Mouse (Mus musculus) limb, embryonic 13.5 days (tissue): Measurements from ENCODE around the gene Atp5mpl. TPM values are rescaled to one million over a fixed set of nuclear protein-coding genes. Genes with fewer than 3 reads are reported as not detected.

ENCODE experiments used
- ATAC-seq: fragments of 200-750 bp; cut with Nextera tagmentation; 2 replicates; pipeline ENCODE4 v1.8.0; 2017; ENCODE audit warnings: low read depth, moderate number of reproducible peaks, moderate TSS enrichment; ENCODE audit not compliant: low FRiP score
- H3K27ac ChIP-seq: fragments of 300-500 bp; sonication (generic); 2 replicates; pipeline ENCODE4 v1.5.1; 2015; ENCODE audit warnings: inconsistent platforms, mild to moderate bottlenecking, moderate library complexity
- H3K27me3 ChIP-seq: fragments of 300-500 bp; sonication (generic); 2 replicates; pipeline ENCODE4 v1.6.1; 2015; ENCODE audit warnings: mild to moderate bottlenecking, inconsistent platforms
- H3K36me3 ChIP-seq: fragments of 300-500 bp; sonication (generic); 2 replicates; pipeline ENCODE4 v1.6.1; 2015; ENCODE audit warnings: inconsistent platforms, mild to moderate bottlenecking, moderate library complexity
- H3K4me1 ChIP-seq: fragments of 300-500 bp; sonication (generic); 2 replicates; pipeline ENCODE4 v1.6.1; 2015; ENCODE audit warnings: inconsistent platforms
- H3K4me2 ChIP-seq: fragments of 300-500 bp; sonication (generic); replicated peaks from 2 replicates; pipeline ENCODE4 v1.6.1; 2015; ENCODE audit warnings: inconsistent platforms, mild to moderate bottlenecking, moderate library complexity
- H3K4me3 ChIP-seq: fragments of 300-500 bp; sonication (generic); 2 replicates; pipeline ENCODE4 v1.5.1; 2015; ENCODE audit warnings: moderate library complexity, mild to moderate bottlenecking, inconsistent platforms
- H3K9ac ChIP-seq: fragments of 300-500 bp; sonication (generic); 2 replicates; pipeline ENCODE4 v1.6.1; 2015; ENCODE audit warnings: mild to moderate bottlenecking, inconsistent platforms
- H3K9me3 ChIP-seq: fragments of 300-500 bp; sonication (generic); 2 replicates; pipeline ENCODE4 v1.6.1; 2016; ENCODE audit warnings: inconsistent platforms
- WGBS: fragments of 180-500 bp; shearing (Covaris S2); methylation state at CpG from one replicate; pipeline ENCODE4 v1.1.7; 2015; 5-methylcytosine and 5-hydroxymethylcytosine counted together
- polyA plus RNA-seq: library from polyadenylated mRNA; unstranded; fragments of >200 nt; fragmentation: Nextera tagmentation; extraction: Ambion mirVana; gene quantifications from 2 replicates; pipeline ENCODE4 v1.2.1, GENCODE M21; 2015

Atp5mpl gene
- polyA plus RNA-seq, 1 experiment from 2014 or later = 628 TPM

GRCm38 (mm10) chr12:111978274-111978673, 11.5 kb upstream of the Atp5mpl start:
- no peak overlapping the region for H3K4me3 ChIP-seq
- peaks cover 16% of the 10 kb centered on the region for H3K4me1 ChIP-seq
- no peak overlapping the region for H3K27ac ChIP-seq
- no peak overlapping the region for H3K4me2 ChIP-seq
- no peaks in the 10 kb centered on the region for H3K36me3 ChIP-seq
- WGBS = 74% methylated on average over 6 of the region's 6 CpGs
- H3K9me3 ChIP-seq = peaks cover under 1% of the 10 kb centered on the region; the same call in 1 of the 2 replicates
- ATAC-seq = no peak
- H3K9ac ChIP-seq = no peak overlapping the region
- H3K27me3 ChIP-seq = no peaks in the 10 kb centered on the region

GRCm38 (mm10) chr12:111977138-111977537, 10.4 kb upstream of the Atp5mpl start:
- peaks cover 4% of the 10 kb centered on the region; the same call in 1 of the 2 replicates for H3K9me3 ChIP-seq
- H3K9ac ChIP-seq = no peak overlapping the region
- peak overlapping the region; percentile 52; the same call in 1 of the 2 replicates for H3K27ac ChIP-seq
- no peak overlapping the region for H3K4me3 ChIP-seq
- 34% methylated on average over 6 of the region's 6 CpGs for WGBS
- peaks cover 16% of the 10 kb centered on the region for H3K4me1 ChIP-seq
- peak; percentile 64; the same call in 1 of the 2 replicates for ATAC-seq
- peak overlapping the region; percentile 19; the same call in 1 of the 2 replicates for H3K4me2 ChIP-seq
- H3K36me3 ChIP-seq = no peaks in the 10 kb centered on the region
- no peaks in the 10 kb centered on the region for H3K27me3 ChIP-seq

GRCm38 (mm10) chr12:111974578-111974977, 7.8 kb upstream of the Atp5mpl start:
- peaks cover 4% of the 10 kb centered on the region; the same call in 1 of the 2 replicates for H3K9me3 ChIP-seq
- no peak overlapping the region for H3K9ac ChIP-seq
- ATAC-seq = no peak
- peaks cover 16% of the 10 kb centered on the region for H3K4me1 ChIP-seq
- H3K4me3 ChIP-seq = no peak overlapping the region
- H3K36me3 ChIP-seq = no peaks in the 10 kb centered on the region
- 81% methylated on average over 6 of the region's 6 CpGs for WGBS
- no peak overlapping the region for H3K4me2 ChIP-seq
- no peaks in the 10 kb centered on the region for H3K27me3 ChIP-seq
- H3K27ac ChIP-seq = no peak overlapping the region

DNA sequence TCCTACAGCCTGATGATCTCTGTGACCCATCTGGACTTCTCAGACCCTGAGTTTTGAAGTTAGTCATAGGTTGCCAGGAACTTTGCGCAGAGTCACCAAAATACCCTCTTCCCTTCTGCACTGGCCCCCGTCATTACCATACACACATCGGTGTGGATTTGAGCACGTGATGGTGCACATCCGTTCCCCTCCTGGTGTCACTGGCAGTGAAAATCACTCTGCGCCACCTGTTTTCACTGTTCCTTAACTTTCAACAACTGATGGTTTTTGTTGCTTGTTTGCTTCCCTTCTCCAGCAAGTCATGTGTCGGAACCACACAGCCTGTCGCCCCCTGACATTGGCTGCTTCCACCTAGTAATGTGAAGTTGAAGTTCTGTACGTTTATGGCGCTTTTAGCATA, 5.7 kb upstream of the Atp5mpl start:
- H3K9ac ChIP-seq = no peak overlapping the region
- no peak overlapping the region for H3K4me2 ChIP-seq
- no peaks in the 10 kb centered on the region for H3K27me3 ChIP-seq
- H3K9me3 ChIP-seq = peaks cover 4% of the 10 kb centered on the region; the same call in 1 of the 2 replicates
- no peak for ATAC-seq
- no peak overlapping the region for H3K27ac ChIP-seq
- no peak overlapping the region for H3K4me3 ChIP-seq
- 89% methylated on average over 10 of the region's 10 CpGs for WGBS
- no peaks in the 10 kb centered on the region for H3K36me3 ChIP-seq
- H3K4me1 ChIP-seq = peaks cover 12% of the 10 kb centered on the region

DNA sequence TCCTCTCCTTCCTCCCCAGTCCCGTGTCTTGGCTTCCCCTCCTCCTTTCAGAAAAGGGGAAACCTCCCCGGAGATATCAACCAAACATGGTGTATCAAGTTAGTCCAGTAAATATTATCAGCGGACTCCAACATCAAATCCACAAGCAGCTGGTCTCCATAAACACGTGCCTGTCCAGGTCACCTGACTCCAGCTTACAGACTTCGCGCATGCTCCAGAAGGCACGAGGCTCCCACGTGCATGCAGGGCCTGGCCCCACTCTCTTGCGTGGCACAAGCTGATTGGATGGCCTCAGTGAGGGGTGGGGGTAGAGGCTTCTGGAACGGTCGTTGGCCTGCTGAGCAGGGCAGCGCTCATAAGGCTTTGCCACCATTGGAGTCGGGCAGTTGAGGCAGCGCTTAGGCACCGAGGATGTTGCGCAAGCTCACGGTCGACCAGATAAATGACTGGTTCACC, 4.5 kb upstream of the Atp5mpl start, which contains the start of gene Tdrd9:
TSS of gene Tdrd9 (plus strand) at position 329 of the 456 bp plus-strand sequence.
- Histone ChIP-seq H3K27me3 (no peaks in the 10 kb centered on the region), H3K9ac (no peak within 1 kb of the TSS), H3K4me2 (no peak within 1 kb of the TSS), H3K36me3 (no peaks in the 10 kb centered on the region), H3K4me3 (no peak within 1 kb of the TSS), H3K9me3 (peaks cover 4% of the 10 kb centered on the region; the same call in 1 of the 2 replicates), H3K27ac (no peak within 1 kb of the TSS), H3K4me1 (peaks cover 1% of the 10 kb centered on the region)
- 82% methylated on average over 18 of the region's 18 CpGs for WGBS
- no peak for ATAC-seq

- Histone ChIP-seq H3K36me3 (no peaks in the 10 kb centered on the region), H3K4me3 (no peak overlapping the region), H3K9ac (no peak overlapping the region), H3K4me2 (no peak overlapping the region), H3K9me3 (peaks cover 4% of the 10 kb centered on the region; the same call in 1 of the 2 replicates), H3K4me1 (peaks cover 13% of the 10 kb centered on the region), H3K27me3 (no peaks in the 10 kb centered on the region), H3K27ac (no peak overlapping the region)
- no peak for ATAC-seq
- WGBS = 76% methylated on average over 4 of the region's 4 CpGs
These were observed 3.3 kb upstream of the Atp5mpl start for GRCm38 (mm10) chr12:111970085-111970484.

DNA sequence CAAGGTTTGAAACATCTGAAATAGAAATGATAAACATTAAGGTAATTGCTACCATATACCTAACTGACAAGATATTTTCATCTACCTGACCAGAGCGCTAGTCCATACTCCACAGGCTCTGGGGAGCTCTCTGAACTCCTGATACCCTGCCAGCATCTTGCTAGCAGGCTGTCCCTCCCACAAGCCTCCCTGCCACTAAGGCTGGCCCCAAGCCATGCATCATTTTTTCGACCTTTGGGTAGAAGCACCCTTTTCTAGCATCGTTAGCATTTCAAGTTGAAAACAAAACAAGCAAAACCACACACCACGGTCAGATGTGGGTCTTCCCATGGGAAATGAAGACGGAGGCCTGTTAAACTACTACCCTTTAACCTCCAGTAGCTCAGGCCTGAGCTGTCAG, 3.4 kb downstream of the Atp5mpl start:
- H3K27me3 ChIP-seq = no peaks in the 10 kb centered on the region
- H3K36me3 ChIP-seq = peaks cover 51% of the 10 kb centered on the region
- ATAC-seq = no peak
- no peak overlapping the region for H3K9ac ChIP-seq
- peaks cover 14% of the 10 kb centered on the region for H3K4me1 ChIP-seq
- WGBS = 88% methylated on average over 5 of the region's 5 CpGs
- no peak overlapping the region for H3K27ac ChIP-seq
- H3K4me3 ChIP-seq = no peak overlapping the region
- 0 out of 2 replicates have a peak, but pooled peaks cover 5% of the 10 kb centered on the region for H3K9me3 ChIP-seq
- no peak overlapping the region for H3K4me2 ChIP-seq

DNA sequence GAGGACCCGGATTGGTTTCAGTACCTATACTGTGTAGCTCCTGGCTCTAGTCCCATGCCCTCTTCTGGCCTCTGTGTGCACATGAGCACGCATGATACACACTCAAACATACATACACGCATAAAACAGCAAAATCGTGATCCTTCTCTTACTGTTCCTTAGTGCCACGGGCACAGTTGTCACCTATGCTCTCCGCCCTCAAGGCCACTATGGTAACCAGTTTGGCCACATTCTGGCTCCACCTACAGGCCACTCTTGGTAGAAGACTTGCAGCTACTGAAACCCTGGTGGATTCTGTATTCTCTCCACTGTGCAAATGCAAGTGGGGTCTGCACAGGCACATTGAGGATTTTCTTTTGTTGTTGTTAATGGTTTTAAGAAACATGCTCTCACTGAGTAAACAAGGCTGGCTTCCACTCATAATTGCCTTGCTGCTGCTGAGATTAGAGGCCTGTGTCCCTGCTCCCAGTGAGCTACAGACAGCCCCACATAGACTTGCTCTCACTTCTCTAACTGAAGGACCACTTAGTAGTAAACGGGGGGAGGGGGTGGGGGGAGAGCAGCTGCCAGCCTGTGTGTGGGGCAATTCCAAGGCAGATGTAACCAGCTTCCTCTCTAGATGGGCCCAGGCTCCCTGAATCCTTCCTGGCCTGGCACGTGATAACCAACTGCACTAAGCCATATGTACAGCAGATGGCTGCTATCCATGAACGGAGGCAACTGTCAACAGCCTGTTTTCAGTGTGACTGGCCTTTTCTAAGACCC, 8.5 kb downstream of the Atp5mpl start:
- H3K4me3 ChIP-seq = no peak overlapping the region
- H3K4me2 ChIP-seq = no peak overlapping the region
- no peaks in the 10 kb centered on the region for H3K4me1 ChIP-seq
- 40% methylated on average over 9 of the region's 9 CpGs for WGBS
- ATAC-seq = 0 out of 2 replicates have a peak, but pooled peaks have one; percentile 32
- 0 out of 2 replicates have a peak, but pooled peaks cover 5% of the 10 kb centered on the region for H3K9me3 ChIP-seq
- peaks cover 40% of the 10 kb centered on the region for H3K36me3 ChIP-seq
- no peak overlapping the region for H3K27ac ChIP-seq
- 0 out of 2 replicates have a peak overlapping the region, but pooled peaks have one; percentile 19 for H3K9ac ChIP-seq
- H3K27me3 ChIP-seq = no peaks in the 10 kb centered on the region

DNA sequence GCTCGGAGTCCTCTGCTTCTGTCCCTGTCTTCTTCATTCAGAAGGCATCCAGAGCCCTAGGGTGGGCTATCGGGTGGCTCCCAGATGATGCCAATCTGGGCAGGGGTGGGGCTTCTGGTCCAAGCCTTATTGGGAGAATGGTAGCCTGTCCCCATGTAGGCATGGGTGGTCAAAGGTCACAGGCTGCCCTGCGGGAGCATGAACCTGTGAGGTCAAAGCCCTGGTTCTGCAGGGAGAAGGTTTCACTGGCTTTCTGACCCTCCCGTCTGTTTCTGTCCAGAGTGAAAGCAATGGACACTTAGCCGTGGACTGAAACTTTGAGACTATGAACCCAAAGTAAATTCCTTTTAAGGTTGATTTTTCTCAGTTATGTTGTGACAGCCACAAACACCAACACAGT, 10.6 kb downstream of the Atp5mpl start:
- Histone ChIP-seq H3K4me1 (peaks cover 11% of the 10 kb centered on the region), H3K4me2 (no peak overlapping the region), H3K9ac (0 out of 2 replicates have a peak overlapping the region, but pooled peaks have one; percentile 13), H3K36me3 (peaks cover 21% of the 10 kb centered on the region), H3K27ac (no peak overlapping the region), H3K9me3 (0 out of 2 replicates have a peak, but pooled peaks cover 5% of the 10 kb centered on the region), H3K4me3 (no peak overlapping the region), H3K27me3 (no peaks in the 10 kb centered on the region)
- WGBS = 82% methylated on average over 5 of the region's 5 CpGs
- ATAC-seq = no peak

DNA sequence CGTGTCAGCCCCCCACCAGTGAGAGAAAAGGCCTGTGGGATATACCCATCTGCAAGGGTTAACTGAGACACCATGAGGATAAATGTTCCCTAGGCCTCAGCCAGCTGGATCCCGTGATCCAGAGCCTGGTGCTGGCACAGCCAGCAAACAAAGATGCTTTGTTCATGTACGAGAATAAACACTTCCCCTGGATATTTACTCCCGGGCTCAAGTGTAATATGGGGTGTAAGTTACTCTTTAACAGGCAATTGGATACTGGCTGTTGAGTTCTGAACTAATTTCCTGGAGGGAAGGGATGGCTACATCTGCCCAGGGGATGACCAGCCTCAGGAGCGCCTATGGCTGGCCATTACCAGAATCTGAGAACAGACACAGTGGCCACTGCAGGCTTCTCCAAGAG, 15.1 kb downstream of the Atp5mpl start:
- H3K27me3 ChIP-seq = no peaks in the 10 kb centered on the region
- no peaks in the 10 kb centered on the region for H3K36me3 ChIP-seq
- no peak for ATAC-seq
- no peak overlapping the region for H3K4me3 ChIP-seq
- 36% methylated on average over 5 of the region's 5 CpGs for WGBS
- peaks cover 11% of the 10 kb centered on the region for H3K4me1 ChIP-seq
- H3K9ac ChIP-seq = no peak overlapping the region
- H3K27ac ChIP-seq = no peak overlapping the region
- H3K9me3 ChIP-seq = no peaks in the 10 kb centered on the region
- H3K4me2 ChIP-seq = no peak overlapping the region

DNA sequence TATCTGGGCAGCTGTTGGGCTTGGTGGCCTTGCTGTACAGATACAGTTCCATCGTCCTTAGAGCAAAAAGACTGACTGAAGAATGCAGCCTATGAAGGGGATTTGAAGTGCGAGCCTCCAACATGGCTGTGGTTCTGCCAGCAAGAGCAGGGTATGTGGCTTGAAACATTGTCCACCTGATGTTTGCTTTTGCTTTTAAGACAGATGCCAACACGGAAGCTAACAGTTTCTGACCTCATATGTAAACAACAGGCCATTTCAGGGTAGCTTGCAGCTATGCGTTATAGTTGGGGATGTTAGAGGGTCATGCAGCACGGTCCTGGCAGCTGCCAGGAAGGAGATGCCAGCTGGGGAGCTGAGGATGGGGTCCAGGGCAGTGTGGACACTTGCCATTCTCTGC, 16.3 kb downstream of the Atp5mpl start:
- no peak overlapping the region for H3K4me3 ChIP-seq
- no peak overlapping the region for H3K27ac ChIP-seq
- no peaks in the 10 kb centered on the region for H3K9me3 ChIP-seq
- WGBS = 74% methylated on average over 5 of the region's 5 CpGs
- peaks cover 12% of the 10 kb centered on the region for H3K4me1 ChIP-seq
- no peak for ATAC-seq
- no peak overlapping the region for H3K9ac ChIP-seq
- no peaks in the 10 kb centered on the region for H3K27me3 ChIP-seq
- no peak overlapping the region for H3K4me2 ChIP-seq
- no peaks in the 10 kb centered on the region for H3K36me3 ChIP-seq

DNA sequence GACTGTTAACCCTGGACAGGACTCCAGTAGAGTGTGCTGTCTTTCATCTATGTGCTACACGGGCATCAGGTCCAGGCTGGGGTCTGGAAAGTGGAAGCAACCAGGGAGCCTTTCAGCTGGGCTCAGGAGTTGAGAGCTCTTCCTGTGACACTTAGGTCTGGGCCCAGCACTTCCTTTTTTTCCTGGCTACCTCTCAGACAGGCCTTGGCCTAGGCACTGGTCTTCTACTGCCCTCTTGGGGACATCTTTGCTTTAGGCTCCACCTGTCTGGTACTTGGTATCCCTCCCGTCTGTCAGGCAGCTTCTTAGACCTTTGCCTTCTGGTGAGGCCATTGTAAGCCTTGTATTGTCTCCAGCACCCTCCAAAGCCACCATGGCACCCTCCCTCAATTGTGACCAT, 20.1 kb downstream of the Atp5mpl start:
- H3K9me3 ChIP-seq = no peaks in the 10 kb centered on the region
- no peak overlapping the region; the same call in 1 of the 2 replicates for H3K27ac ChIP-seq
- no peaks in the 10 kb centered on the region for H3K27me3 ChIP-seq
- no peak for ATAC-seq
- H3K4me3 ChIP-seq = no peak overlapping the region
- WGBS = 41% methylated on average over 2 of the region's 2 CpGs
- no peak overlapping the region for H3K4me2 ChIP-seq
- no peaks in the 10 kb centered on the region for H3K36me3 ChIP-seq
- H3K4me1 ChIP-seq = peaks cover 18% of the 10 kb centered on the region
- H3K9ac ChIP-seq = no peak overlapping the region
